Mouse (Mus musculus) C2C12 (cell line): ENCODE results near the gene Armcx3. TPM values are rescaled to one million over a fixed set of nuclear protein-coding genes. Genes with fewer than 3 reads are reported as not detected.
"Not testable (repeated sequence)": the region's sequence is repeated elsewhere in the genome, so short reads cannot be mapped to it uniquely, and the experiment has no call there.

ENCODE experiments used
- H3K27me3 ChIP-seq: one replicate; pipeline ENCODE4 v1.6.1; 2011; ENCODE audit not compliant: control insufficient read depth, insufficient read depth, insufficient read length
- H3K36me3 ChIP-seq: one replicate; pipeline ENCODE4 v1.6.1; 2011; ENCODE audit not compliant: control insufficient read depth, insufficient read depth
- H3K4me3 ChIP-seq: one replicate; pipeline ENCODE4 v1.5.1; 2011; ENCODE audit warnings: mild to moderate bottlenecking, control low read depth; ENCODE audit not compliant: poor library complexity, insufficient read depth, severe bottlenecking
- H3K79me2 ChIP-seq: one replicate; pipeline ENCODE4 v1.6.1; 2011; ENCODE audit not compliant: control insufficient read depth, insufficient read depth
- H3K79me3 ChIP-seq: one replicate; pipeline ENCODE4 v1.6.1; 2011; ENCODE audit warnings: low read depth, control low read depth
- H3ac ChIP-seq: one replicate; pipeline ENCODE3; 2011; ENCODE audit warnings: low read depth; ENCODE audit not compliant: control insufficient read depth, insufficient read length
- CEBPB ChIP-seq: IDR thresholded peaks from one replicate; pipeline ENCODE4 v1.6.1; 2011; ENCODE audit warnings: low read depth, mild to moderate bottlenecking, control low read depth, moderate library complexity
- CTCF ChIP-seq: IDR thresholded peaks from one replicate; pipeline ENCODE4 v1.5.1; 2011; ENCODE audit not compliant: control insufficient read depth, insufficient read depth, insufficient read length
- FOSL1 ChIP-seq: IDR thresholded peaks from one replicate; pipeline ENCODE4 v1.8.0; 2011; ENCODE audit warnings: mild to moderate bottlenecking, low read length; ENCODE audit not compliant: poor library complexity, insufficient read depth, severe bottlenecking
- MAX ChIP-seq: IDR thresholded peaks from one replicate; pipeline ENCODE4 v1.6.1; 2011; ENCODE audit warnings: mild to moderate bottlenecking, control low read depth
- MYOD1 ChIP-seq: IDR thresholded peaks from one replicate; pipeline ENCODE4 v1.6.1; 2011; ENCODE audit warnings: low read depth; ENCODE audit not compliant: control insufficient read depth, insufficient read length
- MYOG ChIP-seq: IDR thresholded peaks from one replicate; pipeline ENCODE4 v1.6.1; 2011; ENCODE audit not compliant: control insufficient read depth, insufficient read length; ENCODE audit errors: extremely low read depth
- USF1 ChIP-seq: IDR thresholded peaks from one replicate; pipeline ENCODE4 v1.6.1; 2011; ENCODE audit warnings: low read depth, mild to moderate bottlenecking, control low read depth, moderate library complexity
- polyA plus RNA-seq: library from polyadenylated mRNA; unstranded; fragments of >200 nt; fragmentation: generic; extraction: Trizol; gene quantifications from one replicate; pipeline ENCODE4 v1.2.1, GENCODE M21; 2012; ENCODE audit warnings: missing spikeins

The Armcx3 gene
- polyA plus RNA-seq, 1 experiment: 14.0 TPM

GRCm38 (mm10) chrX:134752584-134752983, 3.8 kb upstream of the Armcx3 start:
- TF ChIP-seq MYOD1 (peak; percentile 61), CTCF (no peak)
- H3K27me3 ChIP-seq: no peaks in the 10 kb centered on the region

GRCm38 (mm10) chrX:134757293-134757995, 1.0 kb downstream of the Armcx3 start:
- Histone ChIP-seq H3K79me3 (no peaks in the 10 kb centered on the region), H3K36me3 (no peaks in the 10 kb centered on the region), H3ac (peak overlapping the region; percentile 86), H3K79me2 (no peaks in the 10 kb centered on the region), H3K4me3 (peak overlapping the region; percentile 42), H3K27me3 (no peaks in the 10 kb centered on the region)
- TF ChIP-seq MYOD1: no peak
- TF ChIP-seq CEBPB: no peak
- TF ChIP-seq MAX: no peak
- TF ChIP-seq FOSL1: no peak
- no peak for TF ChIP-seq USF1
- TF ChIP-seq MYOG: no peak
- TF ChIP-seq CTCF: no peak

More at GRCm38 (mm10) chrX:134752584-134752983, 3.8 kb upstream of the Armcx3 start:
- Histone ChIP-seq H3K36me3 (no peaks in the 10 kb centered on the region), H3K4me3 (no peak overlapping the region), H3K79me2 (no peaks in the 10 kb centered on the region), H3ac (no peak overlapping the region), H3K79me3 (no peaks in the 10 kb centered on the region)

- H3K79me2 ChIP-seq, H3K27me3 ChIP-seq, H3K4me3 ChIP-seq, H3K36me3 ChIP-seq, H3ac ChIP-seq, H3K79me3 ChIP-seq: not testable (repeated sequence)
Measured at GRCm38 (mm10) chrX:134763428-134764198, 7.2 kb downstream of the Armcx3 start.

GRCm38 (mm10) chrX:134787728-134788127, 31.3 kb downstream of the Armcx3 start:
- H3K36me3 ChIP-seq: no peaks in the 10 kb centered on the region
- TF ChIP-seq CTCF (no peak), FOSL1 (no peak), USF1 (no peak)
- H3K27me3 ChIP-seq: no peaks in the 10 kb centered on the region
- no peak overlapping the region for H3K4me3 ChIP-seq
- no peaks in the 10 kb centered on the region for H3K79me3 ChIP-seq
- no peak overlapping the region for H3ac ChIP-seq
- no peaks in the 10 kb centered on the region for H3K79me2 ChIP-seq

GRCm38 (mm10) chrX:134807833-134808754, 51.7 kb downstream of the Armcx3 start:
- Histone ChIP-seq H3K36me3 (no peaks in the 10 kb centered on the region), H3ac (peak overlapping the region; percentile 73), H3K27me3 (no peaks in the 10 kb centered on the region), H3K4me3 (peak overlapping the region; percentile 46), H3K79me3 (no peaks in the 10 kb centered on the region), H3K79me2 (peaks cover 7% of the 10 kb centered on the region)
- no peak for TF ChIP-seq MYOD1
- TF ChIP-seq CTCF: no peak
- TF ChIP-seq FOSL1: no peak
- no peak for TF ChIP-seq USF1
- no peak for TF ChIP-seq MAX

- no peaks in the 10 kb centered on the region for H3K36me3 ChIP-seq
- TF ChIP-seq MYOD1 (peak; percentile 65), USF1 (peak; percentile 92), MAX (no peak), CEBPB (no peak), MYOG (no peak)
- H3K27me3 ChIP-seq: no peaks in the 10 kb centered on the region
Measured at GRCm38 (mm10) chrX:134808755-134809224, 52.4 kb downstream of the Armcx3 start, which contains the start of gene Armcx2. TSS of gene Armcx2 (minus strand) at chrX:134809221.

More at GRCm38 (mm10) chrX:134808755-134809224, 52.4 kb downstream of the Armcx3 start, which contains the start of gene Armcx2:
- Histone ChIP-seq H3K79me3 (no peaks in the 10 kb centered on the region), H3ac (peak within 1 kb of the TSS; percentile 73), H3K4me3 (peak within 1 kb of the TSS; percentile 46), H3K79me2 (peaks cover 7% of the 10 kb centered on the region)
